ENCODE assay signal across 9 mouse cellular contexts in genomic region chr7:27329981-27330380, GRCm38 (mm10). TPM values are rescaled to one million over a fixed set of nuclear protein-coding genes. Genes with fewer than 3 reads are reported as not detected.
DNase-seq lines count a peak whose midpoint lies in the region; ATAC-seq and TF ChIP-seq lines count a peak whose summit lies in the region.
"Had no signal": no experiment of that assay in that cellular context is flagged by ENCODE, and none has a peak within 500 bp of the region (broad histone marks: within the 10 kb centered on the region; RNA-seq: fewer than 3 reads in every experiment).

No protein-coding gene starts in this region.

- no peak for TF ChIP-seq POLR2A in bone marrow macrophage, adult 2 months (IDR thresholded peaks at IDR 0.05; ENCODE audit: borderline replicate concordance, low read depth, low read length)

- peak overlapping the region; percentile 55 for H3K4me3 ChIP-seq in hindbrain, embryonic 10.5 days
- no peak overlapping the region for H3K4me3 ChIP-seq in hindbrain, embryonic 12.5 days
- H3K4me3 ChIP-seq in bone marrow macrophage, adult 2 months (ENCODE audit: insufficient read depth, low read length): peak overlapping the region; percentile 65
- H3K4me3 ChIP-seq in limb, embryonic 15.5 days: peak overlapping the region; percentile 62; the same call in 1 of the 2 replicates

- DNase-seq in hindbrain, embryonic 10.5 days (ENCODE audit: low spot score): no peak
- DNase-seq in A20 (ENCODE audit: low read depth, low spot score): peak; percentile 75
- no peak for DNase-seq in natural killer cell, adult 2 months (ENCODE audit: low spot score in 2 of 2)
- no peak for DNase-seq in spleen, postnatal 14 days (ENCODE audit: low spot score in 2 of 2)
- no peak for DNase-seq in adrenal gland, postnatal 10 days

- WGBS in hindbrain, embryonic 10.5 days: 21% methylated on average over 17 of the region's 17 CpGs
- WGBS in hindbrain, embryonic 12.5 days: 24% methylated on average over 17 of the region's 17 CpGs
- WGBS in limb, embryonic 15.5 days: 28% methylated on average over 17 of the region's 17 CpGs

- H3K27ac ChIP-seq in hindbrain, embryonic 10.5 days: no peak overlapping the region
- H3K27ac ChIP-seq in hindbrain, embryonic 12.5 days: no peak overlapping the region
- no peak overlapping the region for H3K27ac ChIP-seq in bone marrow macrophage, adult 2 months (ENCODE audit: insufficient read depth, low read depth, low read length)
- no peak overlapping the region for H3K27ac ChIP-seq in limb, embryonic 15.5 days

- H3K4me1 ChIP-seq in hindbrain, embryonic 10.5 days (replicated peaks): peaks cover 71% of the 10 kb centered on the region
- H3K4me1 ChIP-seq in hindbrain, embryonic 12.5 days: peaks cover 50% of the 10 kb centered on the region
- H3K4me1 ChIP-seq in bone marrow macrophage, adult 2 months (ENCODE audit: control insufficient read depth, insufficient read depth, low read length): peaks cover 18% of the 10 kb centered on the region
- peaks cover 78% of the 10 kb centered on the region for H3K4me1 ChIP-seq in limb, embryonic 15.5 days

- no peak for ATAC-seq in hindbrain, embryonic 12.5 days (ENCODE audit: low FRiP score)
- ATAC-seq in limb, embryonic 15.5 days (ENCODE audit: insufficient number of reproducible peaks, low FRiP score, low TSS enrichment, low read depth): no peak

- TF ChIP-seq CTCF in bone marrow macrophage, adult 2 months (IDR thresholded peaks at IDR 0.05; ENCODE audit: low read depth, low read length): no peak

- no peak overlapping the region for H3K9ac ChIP-seq in hindbrain, embryonic 12.5 days
- no peak overlapping the region for H3K9ac ChIP-seq in limb, embryonic 15.5 days

- peaks cover 100% of the 10 kb centered on the region for H3K27me3 ChIP-seq in hindbrain, embryonic 10.5 days (ENCODE audit: insufficient read depth, poor library complexity, severe bottlenecking)
- peaks cover 99% of the 10 kb centered on the region for H3K27me3 ChIP-seq in hindbrain, embryonic 12.5 days
- peaks cover 79% of the 10 kb centered on the region for H3K27me3 ChIP-seq in limb, embryonic 15.5 days

- H3K9me3 ChIP-seq in hindbrain, embryonic 10.5 days: no peaks in the 10 kb centered on the region
- H3K9me3 ChIP-seq in hindbrain, embryonic 12.5 days (replicated peaks): no peaks in the 10 kb centered on the region; the same call in 1 of the 2 replicates
- no peaks in the 10 kb centered on the region for H3K9me3 ChIP-seq in limb, embryonic 15.5 days

- no peaks in the 10 kb centered on the region for H3K36me3 ChIP-seq in hindbrain, embryonic 10.5 days
- H3K36me3 ChIP-seq in hindbrain, embryonic 12.5 days: no peaks in the 10 kb centered on the region
- peaks cover 7% of the 10 kb centered on the region; the same call in 1 of the 2 replicates for H3K36me3 ChIP-seq in limb, embryonic 15.5 days

- H3K4me2 ChIP-seq in hindbrain, embryonic 12.5 days (replicated peaks): no peak overlapping the region; the same call in 1 of the 2 replicates
- no peak overlapping the region for H3K4me2 ChIP-seq in limb, embryonic 15.5 days

RNA-seq across cellular contexts. Expression of gene Ltbp4, which starts 7.5 kb away (rescaled TPM):
- 5.8 and 7.5 TPM in 2 replicates for polyA plus RNA-seq in hindbrain, embryonic 10.5 days (2016; fragmentation: Nextera tagmentation; extraction: Ambion mirVana)
- polyA plus RNA-seq in hindbrain, embryonic 12.5 days (2016; fragmentation: Nextera tagmentation; extraction: Ambion mirVana): 8.7 and 8.9 TPM in 2 replicates
- 0.84 TPM in 1 of 2 replicates, not detected in the other for polyA plus RNA-seq in bone marrow macrophage, adult 2 months (2012; ENCODE audit: insufficient read depth, insufficient read length, missing spikeins)
- 66.0 and 74.2 TPM in 2 replicates for polyA plus RNA-seq in limb, embryonic 15.5 days (2015; fragmentation: Nextera tagmentation; extraction: Ambion mirVana)
- total RNA-seq in adrenal gland, postnatal 10 days (2021): 100 to 1,000 TPM; 107 to 111 TPM

RNA-seq across cellular contexts. Expression of gene Shkbp1, which starts 25.8 kb away (rescaled TPM):
- polyA plus RNA-seq in hindbrain, embryonic 10.5 days (2016; fragmentation: Nextera tagmentation; extraction: Ambion mirVana): 76.3 and 87.4 TPM in 2 replicates
- polyA plus RNA-seq in hindbrain, embryonic 12.5 days (2016; fragmentation: Nextera tagmentation; extraction: Ambion mirVana): 72.4 and 76.2 TPM in 2 replicates
- polyA plus RNA-seq in bone marrow macrophage, adult 2 months (2012; ENCODE audit: insufficient read depth, insufficient read length, missing spikeins): 51.0 and 60.8 TPM in 2 replicates
- polyA plus RNA-seq in limb, embryonic 15.5 days (2015; fragmentation: Nextera tagmentation; extraction: Ambion mirVana): 33.6 and 36.4 TPM in 2 replicates
- 10 to 100 TPM; 19.6 to 22.9 TPM for total RNA-seq in adrenal gland, postnatal 10 days (2021)

RNA-seq across cellular contexts. Expression of gene Gm20479, which starts 27.2 kb away (rescaled TPM):
- 0.50 TPM in 1 of 2 replicates, not detected in the other for polyA plus RNA-seq in hindbrain, embryonic 10.5 days (2016; fragmentation: Nextera tagmentation; extraction: Ambion mirVana)
- 0.43 and 0.59 TPM in 2 replicates for polyA plus RNA-seq in hindbrain, embryonic 12.5 days (2016; fragmentation: Nextera tagmentation; extraction: Ambion mirVana)
- polyA plus RNA-seq in bone marrow macrophage, adult 2 months (2012; ENCODE audit: insufficient read depth, insufficient read length, missing spikeins): 10.4 TPM in 1 of 2 replicates, not detected in the other
- 0.31 and 0.67 TPM in 2 replicates for polyA plus RNA-seq in limb, embryonic 15.5 days (2015; fragmentation: Nextera tagmentation; extraction: Ambion mirVana)
- 1 to 10 TPM in 1 of 2 experiments, not detected in 1; 2.5 TPM for total RNA-seq in adrenal gland, postnatal 10 days (2021)
- total RNA-seq: layer of hippocampus, postnatal 14 days had no signal
